ENCODE assay signal across 8 mouse cellular contexts in genomic region chrX:21061460-21061859, GRCm38 (mm10). TPM values are rescaled to one million over a fixed set of nuclear protein-coding genes. Genes with fewer than 3 reads are reported as not detected.
DNase-seq lines count a peak whose midpoint lies in the region; ATAC-seq and TF ChIP-seq lines count a peak whose summit lies in the region.

No protein-coding gene starts in this region.

- no peaks in the 10 kb centered on the region for H3K9me3 ChIP-seq in CH12.LX (replicated peaks; ENCODE audit: low read length)
- H3K9me3 ChIP-seq in erythroblast, embryonic 14.5 days (ENCODE audit: control insufficient read depth, low read length): no peaks in the 10 kb centered on the region
- no peaks in the 10 kb centered on the region for H3K9me3 ChIP-seq in limb, embryonic 12.5 days

- no peak for TF ChIP-seq EP300 in CH12.LX (IDR thresholded peaks at IDR 0.05; ENCODE audit: low read length)

- dilution Hi-C loops in CH12.LX (cut with MboI; ENCODE audit: extremely low pct_ligation_motif_present, extremely low pct_unique_long_range_greater_than_20kb, low sequenced_read_pairs): no loop called here

- H3K4me3 ChIP-seq in gastrocnemius, adult 2 months: peak overlapping the region; percentile 80
- peak overlapping the region; percentile 61 to 67 (median 62) for H3K4me3 ChIP-seq in CH12.LX (replicated peaks in 1 of 3; ENCODE audit: low read depth in 2 of 3, low read length in 2 of 3, poor library complexity in 1 of 3)
- H3K4me3 ChIP-seq in erythroblast, embryonic 14.5 days (replicated peaks): peak overlapping the region; percentile 77
- peak overlapping the region; percentile 46 for H3K4me3 ChIP-seq in limb, embryonic 12.5 days (replicated peaks)
- peak overlapping the region; percentile 74 for H3K4me3 ChIP-seq in olfactory bulb, adult 2 months (ENCODE audit: insufficient read depth, low read depth, low read length)

- ATAC-seq in limb, embryonic 12.5 days (ENCODE audit: insufficient number of reproducible peaks, insufficient read depth, low FRiP score, low TSS enrichment, low read depth): peak; percentile 37; the same call in 1 of the 2 replicates

- WGBS in limb, embryonic 12.5 days: 22% methylated on average over 9 of the region's 9 CpGs
- 38% methylated on average over 9 of the region's 9 CpGs for WGBS in olfactory bulb, adult 2 months

- no peak for DNase-seq in gastrocnemius, adult 2 months
- DNase-seq in gastrocnemius, adult 18-20 months (ENCODE audit: low spot score): no peak
- DNase-seq in CH12.LX (ENCODE audit: extremely low read depth): peak; percentile 13
- DNase-seq in ovary, postnatal 10 days (ENCODE audit: low spot score): no peak
- DNase-seq in cerebellum, adult 9-11 months: no peak

- H3K27ac ChIP-seq in gastrocnemius, adult 2 months: peak overlapping the region; percentile 71
- no peak overlapping the region for H3K27ac ChIP-seq in CH12.LX (ENCODE audit: insufficient read depth, low read depth)
- H3K27ac ChIP-seq in limb, embryonic 12.5 days: 0 out of 2 replicates have a peak overlapping the region, but pooled peaks have one; percentile 45
- no peak overlapping the region for H3K27ac ChIP-seq in olfactory bulb, adult 2 months (ENCODE audit: insufficient read depth, low read depth, low read length)

- peak overlapping the region; percentile 36; the same call in 1 of the 2 replicates for H3K4me2 ChIP-seq in CH12.LX (ENCODE audit: insufficient read depth, low read depth, poor library complexity, severe bottlenecking)
- peak overlapping the region; percentile 48 for H3K4me2 ChIP-seq in limb, embryonic 12.5 days

- H3K9ac ChIP-seq in CH12.LX (ENCODE audit: insufficient read depth, low read depth): peak overlapping the region; percentile 50
- peak overlapping the region; percentile 37 for H3K9ac ChIP-seq in limb, embryonic 12.5 days (replicated peaks)

- no peak for TF ChIP-seq POLR2A in CH12.LX (IDR thresholded peaks at IDR 0.05; ENCODE audit: low read depth, low read length)
- TF ChIP-seq POLR2A in olfactory bulb, adult 2 months (IDR thresholded peaks at IDR 0.05; ENCODE audit: insufficient read depth, low read depth, low read length): no peak

- no peaks in the 10 kb centered on the region for H3K4me1 ChIP-seq in CH12.LX (ENCODE audit: control insufficient read depth in 1 of 2, insufficient read depth in 2 of 2)
- H3K4me1 ChIP-seq in erythroblast, embryonic 14.5 days (ENCODE audit: control insufficient read depth): peaks cover 3% of the 10 kb centered on the region; the same call in 1 of the 2 replicates
- no peaks in the 10 kb centered on the region for H3K4me1 ChIP-seq in limb, embryonic 12.5 days (replicated peaks)
- H3K4me1 ChIP-seq in olfactory bulb, adult 2 months (ENCODE audit: control insufficient read depth, insufficient read depth, low read length): no peaks in the 10 kb centered on the region

- no peak for TF ChIP-seq CTCF in gastrocnemius, adult 2 months (IDR thresholded peaks at IDR 0.05)
- TF ChIP-seq CTCF in CH12.LX (conservative IDR thresholded peaks at IDR 0.05 in 1 of 2, IDR thresholded peaks at IDR 0.05 in 1 of 2; ENCODE audit: low read depth in 2 of 2, low read length in 2 of 2): no peak
- TF ChIP-seq CTCF in olfactory bulb, adult 2 months (IDR thresholded peaks at IDR 0.05; ENCODE audit: insufficient read depth, low read depth, low read length): no peak

- in situ Hi-C loops in CH12.LX (cut with MboI; ENCODE audit: low pct_ligation_motif_present, low pct_unique_long_range_greater_than_20kb, low sequenced_read_pairs): no loop called here

- no peaks in the 10 kb centered on the region for H3K36me3 ChIP-seq in CH12.LX (replicated peaks in 1 of 2; ENCODE audit: control insufficient read depth in 1 of 2, insufficient read depth in 1 of 2, low read length in 1 of 2)
- H3K36me3 ChIP-seq in erythroblast, embryonic 14.5 days (ENCODE audit: control insufficient read depth): no peaks in the 10 kb centered on the region
- no peaks in the 10 kb centered on the region for H3K36me3 ChIP-seq in limb, embryonic 12.5 days

- no peaks in the 10 kb centered on the region for H3K27me3 ChIP-seq in CH12.LX (replicated peaks)
- no peaks in the 10 kb centered on the region for H3K27me3 ChIP-seq in erythroblast, embryonic 14.5 days (ENCODE audit: control insufficient read depth)
- no peaks in the 10 kb centered on the region for H3K27me3 ChIP-seq in limb, embryonic 12.5 days

- H3K79me2 ChIP-seq in CH12.LX (replicated peaks; ENCODE audit: control insufficient read depth, extremely low read depth, insufficient read depth, poor library complexity, severe bottlenecking): 0 out of 2 replicates have a peak, but pooled peaks cover 2% of the 10 kb centered on the region

- intact Hi-C loops in gastrocnemius, adult 2 months (cut with DNase I): no loop called here

- TF ChIP-seq RAD21 in CH12.LX (IDR thresholded peaks at IDR 0.05; ENCODE audit: low read depth, low read length): no peak

TF ChIP-seq in CH12.LX, 34 proteins besides CTCF, POLR2A, EP300 and RAD21:
- TF ChIP-seq USF2 (conservative IDR thresholded peaks at IDR 0.05; ENCODE audit: low read depth, low read length) (no peak), MXI1 (IDR thresholded peaks at IDR 0.05; ENCODE audit: low read depth, low read length) (no peak), HCFC1 (IDR thresholded peaks at IDR 0.05; ENCODE audit: low read depth, low read length) (no peak), RCOR1 (conservative IDR thresholded peaks at IDR 0.05; ENCODE audit: low read depth, low read length) (no peak), NRF1 (IDR thresholded peaks at IDR 0.05; ENCODE audit: low read depth, low read length) (no peak), SIN3A (IDR thresholded peaks at IDR 0.05; ENCODE audit: low read length) (no peak)

RNA-seq across cellular contexts. Expression of gene Zfp182, which starts 0.7 kb away (rescaled TPM):
- total RNA-seq in gastrocnemius, adult 2 months (2021): 1 to 10 TPM; 1.8 to 2.3 TPM
- total RNA-seq in gastrocnemius, adult 18-20 months (2021): 1 to 10 TPM; 1.3 to 1.6 TPM
- total RNA-seq in CH12.LX (2012; rRNA removed) (2.2 and 2.6 TPM in 2 replicates), CH12.LX (2014; rRNA removed) (7.3 and 9.9 TPM in 2 replicates)
- 4.1 and 4.5 TPM in 2 replicates for polyA plus RNA-seq in CH12.LX (2012; ENCODE audit: insufficient read length, low read depth)
- 0.01 TPM in 1 of 2 replicates, not detected in the other for polyA plus RNA-seq in erythroblast, embryonic 14.5 days (2012)
- polyA plus RNA-seq in limb, embryonic 12.5 days (2016; fragmentation: Nextera tagmentation; extraction: Ambion mirVana): 6.3 and 6.5 TPM in 2 replicates
- polyA plus RNA-seq in olfactory bulb, adult 2 months (2012; ENCODE audit: insufficient read depth, insufficient read length, low replicate concordance, missing spikeins): not detected in 2 replicates

RNA-seq across cellular contexts. Expression of gene Spaca5, which starts 6.7 kb away (rescaled TPM):
- total RNA-seq in gastrocnemius, adult 2 months (2021): not detected
- not detected for total RNA-seq in gastrocnemius, adult 18-20 months (2021)
- total RNA-seq in CH12.LX (2012; rRNA removed) (not detected in 2 replicates), CH12.LX (2014; rRNA removed) (not detected in 2 replicates)
- not detected in 2 replicates for polyA plus RNA-seq in CH12.LX (2012; ENCODE audit: insufficient read length, low read depth)
- polyA plus RNA-seq in erythroblast, embryonic 14.5 days (2012): not detected in 2 replicates
- polyA plus RNA-seq in limb, embryonic 12.5 days (2016; fragmentation: Nextera tagmentation; extraction: Ambion mirVana): not detected in 2 replicates
- not detected in 2 replicates for polyA plus RNA-seq in olfactory bulb, adult 2 months (2012; ENCODE audit: insufficient read depth, insufficient read length, low replicate concordance, missing spikeins)

RNA-seq across cellular contexts. Expression of gene Zfp300, which starts 27.9 kb away (rescaled TPM):
- under 1 TPM; 0.10 to 0.39 TPM for total RNA-seq in gastrocnemius, adult 2 months (2021)
- under 1 TPM; 0.16 to 0.17 TPM for total RNA-seq in gastrocnemius, adult 18-20 months (2021)
- total RNA-seq in CH12.LX (2012; rRNA removed) (0.46 and 0.51 TPM in 2 replicates), CH12.LX (2014; rRNA removed) (0.46 and 1.1 TPM in 2 replicates)
- 0.30 and 0.46 TPM in 2 replicates for polyA plus RNA-seq in CH12.LX (2012; ENCODE audit: insufficient read length, low read depth)
- polyA plus RNA-seq in erythroblast, embryonic 14.5 days (2012): not detected in 2 replicates
- 1.1 and 1.6 TPM in 2 replicates for polyA plus RNA-seq in limb, embryonic 12.5 days (2016; fragmentation: Nextera tagmentation; extraction: Ambion mirVana)
- polyA plus RNA-seq in olfactory bulb, adult 2 months (2012; ENCODE audit: insufficient read depth, insufficient read length, low replicate concordance, missing spikeins): not detected in 2 replicates

RNA-seq across cellular contexts. Expression of gene Ssxa1, which starts 54.2 kb away (rescaled TPM):
- not detected for total RNA-seq in gastrocnemius, adult 2 months (2021)
- not detected for total RNA-seq in gastrocnemius, adult 18-20 months (2021)
- total RNA-seq in CH12.LX (2012; rRNA removed): not detected in 2 replicates
- total RNA-seq in CH12.LX (2014; rRNA removed): not detected in 2 replicates
- not detected in 2 replicates for polyA plus RNA-seq in CH12.LX (2012; ENCODE audit: insufficient read length, low read depth)
- polyA plus RNA-seq in erythroblast, embryonic 14.5 days (2012): not detected in 2 replicates
- not detected in 2 replicates for polyA plus RNA-seq in limb, embryonic 12.5 days (2016; fragmentation: Nextera tagmentation; extraction: Ambion mirVana)
- not detected in 2 replicates for polyA plus RNA-seq in olfactory bulb, adult 2 months (2012; ENCODE audit: insufficient read depth, insufficient read length, low replicate concordance, missing spikeins)

Comparison
In these comparisons a context has a peak if more than half of its experiments do, and no peak if none do; other contexts are left out.
1. H3K27ac ChIP-seq: peak in gastrocnemius, adult 2 months (single experiment) and limb, embryonic 12.5 days (single experiment); none in CH12.LX (single experiment) and olfactory bulb, adult 2 months (single experiment).
2. Peak in every context shown above with its lines, with median percentiles within 50 percentile points of each other: H3K4me3 ChIP-seq.